Mouse (Mus musculus) urinary bladder, postnatal 36 days (tissue): ENCODE measurements at regions not wholly inside any gene's neighbourhood (a gene's known extent, or its start where the extent isn't known, plus 50 kb on each side); places are given as distances from the start of the nearest gene placed in this dataset.

Source experiments
- DNase-seq, 2 experiments: peaks; one replicate each; pipeline ENCODE4 v3.0.0; 2022; ENCODE audit warnings: low spot score in 2 of 2, mixed read lengths in 1 of 2

DNA sequence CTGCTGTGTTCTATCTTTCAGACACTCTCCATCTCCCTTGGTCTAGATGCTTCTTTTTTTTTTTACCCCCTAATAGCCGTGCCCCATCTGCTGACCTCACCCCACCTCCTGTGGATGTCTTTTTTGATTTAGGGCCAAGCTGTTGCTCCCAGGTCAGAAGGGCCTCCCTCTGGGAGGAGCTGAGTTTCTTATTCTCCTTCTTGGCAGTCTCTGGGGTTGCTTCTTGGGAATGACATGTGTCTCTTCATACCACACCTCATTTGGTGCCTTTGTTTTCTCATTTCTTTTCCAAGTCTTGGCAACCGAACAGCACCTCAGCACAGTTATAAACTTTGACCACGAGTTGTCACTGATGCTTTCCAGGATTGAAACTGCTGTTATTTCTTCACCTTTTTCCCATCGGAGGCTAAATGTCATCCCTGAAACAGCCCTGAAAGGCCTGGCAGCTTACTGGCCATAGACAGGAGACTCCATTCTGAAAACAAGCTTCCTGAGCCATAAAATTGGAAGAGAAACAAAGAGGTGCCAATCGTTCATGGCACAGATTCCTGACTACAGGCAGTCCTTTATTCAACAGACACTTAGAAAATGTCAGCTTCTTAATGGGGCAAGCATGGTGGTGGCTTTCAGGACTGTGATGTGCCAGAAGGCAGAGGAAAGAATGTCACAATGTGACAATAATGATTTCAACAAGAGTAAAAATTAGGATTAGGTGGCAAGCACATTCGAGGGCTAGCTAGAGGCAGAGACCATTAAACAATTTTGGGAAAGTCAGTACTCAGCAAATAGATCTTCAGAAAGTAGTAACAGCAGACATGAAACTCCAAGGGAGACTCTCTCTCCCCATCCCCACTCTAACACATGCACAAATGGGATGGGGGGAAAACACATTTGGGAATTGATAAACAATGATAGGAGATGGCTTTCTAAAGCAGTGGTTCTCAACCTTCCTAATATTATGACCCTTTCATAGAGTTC is 197.1 kb upstream of the Arrdc4 start:
- no peak for DNase-seq

DNA sequence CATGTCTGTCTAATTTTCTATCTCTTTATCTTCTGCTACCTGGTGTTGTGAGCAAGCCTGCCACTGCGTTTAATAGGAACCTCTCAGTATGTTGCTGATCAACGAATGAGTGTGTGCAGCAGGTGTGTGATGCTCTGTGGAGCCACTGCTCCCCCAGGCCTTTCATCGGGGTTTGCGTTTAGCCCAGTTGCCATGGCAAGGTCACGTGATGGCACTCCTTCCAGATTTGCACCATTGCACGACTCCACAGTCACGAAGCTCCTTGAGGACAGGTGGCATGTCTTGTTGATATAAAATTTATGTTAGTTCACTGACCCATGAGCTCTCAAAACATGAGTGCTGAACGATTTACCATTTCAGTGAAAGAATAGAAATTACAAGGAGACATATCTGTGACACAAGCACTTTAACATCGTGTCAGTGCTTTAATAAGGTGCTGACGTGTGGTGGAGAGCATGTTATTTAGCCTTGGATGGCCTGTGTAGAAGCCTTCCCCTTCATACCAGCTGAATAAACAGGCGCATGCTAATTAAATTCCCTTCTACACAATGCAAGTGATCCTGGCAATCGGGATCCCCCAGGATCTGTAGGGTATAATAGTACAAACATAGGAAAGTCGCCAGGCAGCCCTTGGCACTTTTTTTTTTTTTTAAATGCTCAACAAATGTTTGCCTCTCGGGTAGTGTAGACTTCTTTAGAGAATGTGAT is 181.7 kb upstream of the Arrdc4 start:
- no peak for DNase-seq

DNA sequence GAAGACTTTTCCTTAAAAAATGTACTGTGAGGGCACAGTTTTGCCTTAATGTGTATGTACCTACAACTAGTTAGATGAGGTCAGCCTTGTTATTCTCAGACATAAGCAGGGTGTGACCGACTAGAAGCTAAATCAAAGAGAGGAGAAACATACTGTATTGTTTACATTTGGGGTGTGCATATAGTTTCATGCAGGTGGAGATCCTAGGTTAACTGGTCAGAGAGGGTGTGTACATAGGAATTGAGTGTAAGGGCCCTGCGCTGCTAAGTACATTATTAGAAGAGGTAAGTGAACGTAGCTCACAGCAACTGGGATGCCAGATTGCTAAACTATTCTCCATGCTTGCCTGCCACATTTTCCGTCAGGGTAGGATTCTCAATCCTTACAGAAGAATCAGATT is 180.6 kb upstream of the Arrdc4 start:
- DNase-seq, result no peak

DNA sequence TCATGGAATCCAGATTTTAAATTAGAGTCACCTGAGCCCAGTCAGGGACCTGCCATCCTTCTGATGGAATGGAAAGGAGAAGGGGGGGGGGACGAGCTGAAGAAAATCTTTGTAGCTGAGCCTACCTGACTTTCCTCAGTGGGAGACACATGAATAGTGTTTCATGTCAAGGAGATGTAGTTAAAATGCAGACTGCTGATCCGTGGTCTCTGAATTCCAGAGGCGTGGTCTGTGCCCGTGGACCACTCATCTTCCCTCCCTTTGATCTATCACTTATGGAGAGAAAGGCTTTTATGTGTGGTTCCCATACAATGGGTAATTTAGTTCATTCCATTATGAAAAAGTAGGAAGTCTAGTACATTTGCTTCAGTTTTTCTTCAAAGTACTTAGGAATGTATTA is 176.6 kb upstream of the Arrdc4 start:
- no peak for DNase-seq

DNA sequence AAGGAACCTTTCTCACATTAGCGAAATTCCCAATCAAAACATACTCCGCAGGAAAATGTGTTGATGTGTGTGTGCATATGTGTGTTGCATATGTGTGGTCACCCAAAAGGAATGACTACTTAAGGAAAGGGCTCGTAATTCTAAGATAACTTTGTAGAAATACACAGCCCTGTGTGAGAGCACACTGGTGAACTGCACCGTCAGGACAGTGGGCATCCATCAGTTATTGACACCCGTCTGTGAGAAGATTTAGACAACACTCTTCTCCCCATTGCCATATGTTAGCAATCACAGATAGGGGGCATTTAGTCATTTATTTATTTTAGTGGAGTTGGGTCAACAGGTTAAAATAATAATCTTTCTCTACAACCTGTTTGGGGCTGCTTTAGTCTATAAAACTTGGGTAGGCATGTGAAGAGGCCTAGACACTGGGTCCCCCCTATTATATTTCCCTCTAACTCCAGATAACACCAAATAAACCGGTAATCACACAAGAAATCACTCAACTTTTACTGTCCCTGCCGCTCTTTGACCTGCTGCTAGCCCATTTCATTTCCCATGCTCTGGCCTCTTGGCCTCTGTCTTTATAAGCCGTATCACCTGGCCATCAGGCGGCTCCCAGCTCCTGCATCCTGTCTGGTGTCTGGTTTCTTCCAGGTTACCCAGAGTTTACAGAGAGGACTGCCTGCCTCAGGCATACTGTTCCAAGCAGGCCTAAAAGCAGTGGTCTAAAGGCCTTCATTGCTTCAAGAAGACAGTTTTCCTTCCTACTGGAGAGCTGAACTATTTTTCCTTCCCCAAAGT is 169.8 kb upstream of the Arrdc4 start:
- DNase-seq, result no peak

DNA sequence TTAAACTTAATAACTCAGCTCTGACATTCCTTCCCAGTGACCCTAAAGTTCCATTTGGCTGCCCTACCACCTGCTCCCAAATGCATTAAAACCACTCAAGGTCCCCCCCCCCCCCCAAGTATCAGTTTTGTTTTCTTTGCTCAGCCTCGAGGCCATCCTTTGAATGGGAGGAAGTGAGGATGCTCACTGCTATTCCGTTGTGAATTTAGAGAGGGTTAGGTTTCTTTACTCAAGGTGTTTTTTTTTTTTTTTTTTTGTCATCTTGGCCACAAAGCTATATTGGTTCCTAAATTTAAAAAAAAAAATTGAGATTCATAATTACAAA is 168.8 kb upstream of the Arrdc4 start:
- DNase-seq, result no peak

DNA sequence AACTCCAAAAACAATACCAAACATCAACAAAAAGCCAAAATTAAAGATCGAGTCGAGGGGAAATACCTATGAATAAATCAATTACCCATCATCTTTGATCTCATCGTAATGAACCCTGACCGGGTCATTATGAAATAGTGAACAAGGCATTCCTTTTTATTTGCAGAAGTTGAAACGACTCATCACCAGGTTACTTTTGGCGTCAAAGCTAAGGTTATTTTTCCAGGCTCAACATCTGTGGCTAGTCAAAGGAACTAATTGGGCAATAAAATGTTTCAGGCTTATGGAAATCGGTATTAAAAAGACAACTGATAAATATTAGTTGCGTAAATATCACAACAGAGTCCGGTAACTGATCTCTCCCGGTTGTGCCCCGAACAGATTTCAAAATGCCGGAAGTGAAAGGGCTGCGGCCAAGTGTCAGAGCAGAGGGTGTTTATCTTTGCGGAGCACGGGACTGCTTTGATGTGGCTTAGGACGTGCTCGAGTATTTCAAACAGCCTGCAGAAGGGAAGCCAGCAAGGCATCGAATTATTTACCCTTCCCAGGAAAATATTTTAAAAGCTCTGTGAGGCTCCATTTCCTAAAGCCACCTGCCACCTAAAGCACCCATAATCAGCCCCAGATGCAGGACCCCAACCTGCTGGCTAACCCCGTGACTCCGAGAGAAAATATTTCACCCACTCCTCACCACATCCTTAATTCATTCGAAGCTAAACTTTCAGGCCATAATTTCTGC is 168.3 kb upstream of the Arrdc4 start:
- DNase-seq, result peak in 1 of 2 experiments; percentile 3

DNA sequence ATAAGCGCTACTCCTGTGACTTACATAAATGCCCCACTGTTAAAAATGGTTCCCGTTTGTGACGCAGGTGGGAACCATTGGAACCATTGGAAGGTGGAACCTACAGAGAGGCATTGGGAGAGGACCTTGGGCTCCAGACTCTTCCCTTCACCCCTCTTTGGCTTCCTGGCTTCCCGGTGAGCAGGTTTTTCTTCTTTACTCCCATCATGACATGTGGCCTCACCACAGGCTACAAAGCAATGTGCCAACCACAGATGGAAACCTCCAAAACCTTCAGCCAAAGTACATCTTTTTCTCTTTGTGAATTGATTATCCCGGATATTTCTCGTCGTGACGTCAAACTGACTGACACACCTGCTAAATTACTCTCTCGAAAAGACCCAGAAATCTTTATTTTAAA is 166.9 kb upstream of the Arrdc4 start:
- no peak for DNase-seq

DNA sequence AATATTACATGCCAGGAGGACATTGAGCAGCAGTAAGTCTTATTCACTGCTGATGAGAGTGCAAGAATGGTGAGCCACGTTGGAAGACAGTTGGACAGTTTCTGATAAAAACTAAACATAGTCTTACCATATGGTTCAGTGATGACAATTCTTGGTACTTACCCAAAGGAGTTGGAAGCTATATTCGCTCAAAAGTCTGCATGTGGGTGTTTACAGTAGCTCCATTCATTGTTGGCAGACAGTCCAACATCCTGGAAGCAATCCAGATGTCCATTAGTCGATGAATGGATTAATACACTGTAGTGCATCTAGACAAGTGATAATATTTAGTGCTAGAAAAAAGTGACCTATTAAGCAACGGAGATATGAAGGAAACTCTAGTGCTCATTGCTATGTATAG is 165.3 kb upstream of the Arrdc4 start:
- no peak for DNase-seq

DNA sequence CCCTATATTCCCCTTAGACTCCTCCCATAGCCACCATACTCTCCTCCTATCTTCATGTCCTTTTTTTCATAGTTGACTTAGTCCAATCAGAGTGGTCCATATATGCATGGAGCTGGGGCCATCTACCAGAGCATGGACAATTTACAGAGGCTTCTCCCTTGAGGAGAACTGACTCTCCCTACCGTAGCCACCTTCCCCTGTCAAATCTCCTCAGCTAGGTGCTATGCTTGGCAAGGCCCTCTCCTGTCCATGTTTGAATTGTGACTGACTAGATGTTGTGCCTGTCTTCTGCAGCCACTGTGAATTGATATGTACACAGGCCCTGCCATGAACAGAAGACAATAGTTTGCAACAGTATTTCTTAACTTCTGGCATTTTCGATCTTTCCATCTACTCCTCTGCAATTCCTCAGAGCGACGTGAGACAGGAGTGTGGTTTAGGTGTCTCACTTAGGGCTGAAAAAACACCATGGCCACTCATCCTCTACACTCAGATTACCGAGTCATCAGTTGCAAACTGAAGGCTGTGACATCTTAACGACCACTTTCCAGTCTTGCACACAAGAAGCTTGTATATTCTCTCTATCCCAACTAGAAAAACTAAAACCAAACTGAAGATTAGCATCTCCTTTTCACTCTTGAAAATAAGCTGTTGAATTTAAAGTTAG is 163.1 kb upstream of the Arrdc4 start:
- DNase-seq, result no peak

DNA sequence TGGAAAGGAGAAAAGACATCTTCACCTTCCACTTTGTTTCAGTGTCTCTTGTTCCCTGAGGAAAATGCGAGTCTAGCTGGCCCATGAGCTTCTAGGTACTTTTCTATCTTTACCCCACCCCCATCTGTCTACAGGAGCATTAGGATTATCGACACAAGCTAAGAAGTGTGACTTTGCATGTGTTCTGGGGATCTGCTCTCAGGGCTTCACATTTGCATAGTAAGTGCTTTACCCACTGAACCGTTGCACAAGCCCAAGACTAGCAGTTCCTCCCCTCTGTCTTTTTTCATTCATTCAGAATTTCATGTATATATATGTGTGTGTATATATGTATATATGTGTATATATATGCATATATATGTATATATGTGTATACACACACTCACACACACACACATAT is 162.5 kb upstream of the Arrdc4 start:
- DNase-seq, result no peak

DNA sequence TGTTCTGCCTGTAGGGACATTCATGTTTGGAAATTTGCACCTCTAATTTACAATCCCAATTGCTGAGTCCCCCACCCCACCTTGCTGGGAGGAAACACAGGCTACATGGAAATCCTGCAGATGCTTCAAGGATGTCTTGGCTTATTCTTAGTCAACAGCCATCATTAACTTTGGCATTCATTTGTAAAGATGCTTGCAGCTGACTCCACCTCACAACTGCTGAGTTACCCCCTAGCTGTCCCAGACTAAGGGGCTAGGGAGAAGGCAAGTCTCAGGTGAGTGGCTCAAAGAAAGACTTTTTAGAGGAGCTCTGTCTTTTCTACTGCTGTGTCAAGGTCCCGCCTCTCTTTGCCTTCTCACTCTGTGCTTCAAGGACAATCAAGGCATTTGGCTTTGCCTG is 160.7 kb upstream of the Arrdc4 start:
- DNase-seq, result no peak

DNA sequence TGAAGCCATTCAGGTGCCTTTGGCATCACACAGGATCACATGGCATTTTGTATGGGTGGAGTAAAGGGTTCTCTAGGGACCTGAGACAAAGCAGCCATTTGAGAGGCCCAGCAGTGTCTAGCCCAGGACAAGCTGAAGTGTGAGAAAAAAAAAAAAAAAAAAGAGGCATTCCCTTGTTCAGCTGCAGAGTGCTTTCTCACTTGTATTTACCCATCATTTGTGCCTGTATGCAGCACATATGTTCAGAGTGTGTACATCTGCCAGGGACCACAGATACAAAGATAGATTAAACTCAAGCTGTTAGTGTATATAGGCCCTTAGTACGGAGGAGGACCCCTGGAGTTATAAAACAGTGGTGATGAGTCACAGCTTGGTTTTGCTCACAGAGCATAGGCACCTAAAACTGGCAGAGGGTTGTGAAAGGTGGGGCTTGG is 159.4 kb upstream of the Arrdc4 start:
- no peak for DNase-seq

DNA sequence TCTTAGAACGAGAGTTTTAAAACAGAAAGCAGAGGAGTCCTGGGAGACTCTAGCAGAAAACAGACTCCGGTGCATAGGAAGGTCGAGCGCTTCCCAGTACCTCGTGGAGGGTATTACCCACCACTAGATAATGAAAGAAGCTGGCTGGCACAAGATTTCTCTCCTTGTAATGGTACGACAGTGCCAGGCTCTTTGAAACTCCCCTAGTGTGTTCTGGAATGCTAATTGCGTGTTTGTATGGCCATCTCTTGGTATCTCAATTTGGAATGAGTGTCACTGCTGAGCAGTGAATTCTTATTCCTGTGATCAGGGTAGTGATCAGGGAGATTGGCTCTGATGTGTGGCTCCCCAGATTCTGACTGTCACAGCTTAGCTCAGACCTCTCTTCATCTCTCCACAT is 158.8 kb upstream of the Arrdc4 start:
- DNase-seq, result no peak

DNA sequence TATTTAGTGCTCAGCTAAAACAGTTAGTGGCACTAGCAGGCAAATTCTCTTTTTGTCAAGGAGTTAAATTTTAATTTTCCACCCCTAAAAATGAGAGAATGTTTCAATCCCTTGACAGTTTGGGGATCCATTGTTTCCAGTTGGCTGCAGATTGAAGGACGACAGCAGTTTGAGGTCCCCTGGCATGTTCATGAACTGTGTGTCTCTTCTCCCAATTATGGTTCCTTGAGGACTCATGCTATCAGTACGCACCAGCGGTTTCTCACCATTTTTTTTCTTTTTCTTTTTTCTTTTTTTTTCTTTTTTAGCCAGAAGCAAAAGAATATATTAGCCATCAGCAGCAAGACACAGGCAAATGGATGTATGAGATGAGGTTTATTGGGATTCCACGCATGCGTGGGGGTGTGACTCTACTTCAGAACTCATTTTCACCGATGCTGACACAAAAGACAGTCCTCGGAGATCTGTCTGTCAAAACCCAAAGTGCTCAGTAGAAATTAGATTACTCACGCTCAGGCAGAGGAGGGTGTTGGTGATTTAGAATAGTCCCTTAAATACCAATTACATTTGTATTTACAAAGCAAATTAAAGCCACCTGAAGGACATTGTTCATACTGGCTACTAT is 157.8 kb upstream of the Arrdc4 start:
- no peak for DNase-seq

DNA sequence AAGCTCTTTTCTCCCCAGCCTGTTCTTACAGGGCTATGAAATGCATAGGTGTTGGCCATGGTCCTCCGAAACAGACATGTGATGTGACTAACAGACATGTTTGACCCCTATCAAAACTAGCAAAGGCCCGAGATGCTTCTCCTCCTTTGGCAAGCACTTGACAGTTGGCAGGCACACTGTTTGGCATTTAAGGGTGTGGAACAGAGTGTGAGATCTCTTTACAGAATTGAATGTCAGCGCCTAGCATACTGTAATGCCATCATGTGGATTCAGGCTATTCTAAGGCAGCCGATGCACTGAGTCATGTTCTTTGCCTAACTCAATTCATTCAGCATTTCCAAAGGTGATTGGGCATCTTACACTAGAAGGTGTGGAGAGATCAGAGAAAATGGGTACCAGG is 156.8 kb upstream of the Arrdc4 start:
- DNase-seq, result no peak

DNA sequence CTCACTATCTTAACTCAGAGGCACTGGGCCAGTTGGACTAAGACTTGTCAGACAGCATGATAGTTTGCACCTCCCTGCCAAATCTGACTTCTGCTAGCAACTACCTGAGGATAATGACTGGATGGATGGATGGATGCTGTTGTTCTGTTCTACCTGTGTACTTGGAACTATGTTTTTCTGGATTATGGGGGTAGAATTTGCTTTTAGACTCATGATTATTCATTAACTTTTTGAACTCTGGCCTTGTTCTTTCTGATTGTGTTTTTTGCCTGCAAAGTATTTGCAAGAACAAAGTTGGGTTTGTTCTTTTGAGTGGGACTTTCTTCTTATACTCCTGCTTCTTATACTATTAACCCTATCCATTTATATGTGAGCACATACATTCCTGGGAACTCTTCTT is 137.1 kb upstream of the Arrdc4 start:
- DNase-seq, result no peak

DNA sequence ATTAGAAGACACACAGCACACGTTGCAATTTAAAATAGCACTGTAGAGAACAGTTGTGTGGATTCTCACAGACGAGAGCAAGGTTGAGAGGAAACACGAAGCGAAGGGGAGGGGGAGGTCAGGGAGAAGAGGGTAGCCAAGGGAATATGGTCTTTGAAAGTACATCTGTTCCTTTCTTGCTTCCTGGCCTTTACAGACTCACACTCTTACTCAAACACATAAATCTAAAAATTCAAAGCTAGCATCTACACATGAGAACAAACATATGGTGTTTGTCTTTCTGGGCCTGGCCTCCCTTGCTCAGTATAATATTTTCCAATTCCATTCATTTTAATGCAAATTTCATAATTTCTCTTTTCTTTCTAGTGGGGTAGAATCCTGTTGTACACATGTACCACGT is 124.0 kb upstream of the Arrdc4 start:
- no peak for DNase-seq

DNA sequence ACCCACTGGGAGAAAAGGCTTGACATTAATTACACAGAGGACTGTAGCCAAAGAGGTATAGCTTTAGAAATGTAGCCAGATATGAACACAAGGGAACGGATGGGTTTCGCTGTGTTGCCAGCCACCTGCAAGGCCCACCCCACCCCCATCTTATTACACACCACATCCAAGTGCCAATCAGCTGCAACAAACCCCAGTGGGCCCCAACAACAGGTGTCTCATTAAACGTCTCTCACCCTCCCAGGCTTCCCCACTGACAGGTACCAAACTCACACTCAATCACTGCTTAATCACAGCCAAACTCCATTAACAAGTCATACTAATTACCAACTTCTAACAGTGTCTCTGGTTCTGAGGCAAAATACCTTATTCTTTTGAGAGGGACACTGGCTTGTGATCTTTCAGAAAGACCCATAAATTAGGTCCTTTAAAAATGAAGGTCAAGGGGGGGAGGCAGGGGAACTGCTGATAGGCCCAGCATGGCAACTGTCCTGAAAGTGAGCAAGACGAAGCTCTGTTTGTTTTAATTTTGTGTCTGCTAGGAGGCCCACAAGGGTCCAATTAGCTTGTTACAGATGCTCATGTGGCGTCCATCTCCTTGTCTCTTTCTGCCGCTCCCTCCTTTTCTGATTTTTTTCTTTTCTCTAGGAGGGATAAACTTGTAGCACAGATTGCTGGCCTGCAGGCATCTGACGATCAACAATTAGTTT is 115.4 kb upstream of the Arrdc4 start:
- DNase-seq, result no peak
